Mouse (Mus musculus): ENCODE measurements around the gene Igsf1.

The Igsf1 gene

DNA sequence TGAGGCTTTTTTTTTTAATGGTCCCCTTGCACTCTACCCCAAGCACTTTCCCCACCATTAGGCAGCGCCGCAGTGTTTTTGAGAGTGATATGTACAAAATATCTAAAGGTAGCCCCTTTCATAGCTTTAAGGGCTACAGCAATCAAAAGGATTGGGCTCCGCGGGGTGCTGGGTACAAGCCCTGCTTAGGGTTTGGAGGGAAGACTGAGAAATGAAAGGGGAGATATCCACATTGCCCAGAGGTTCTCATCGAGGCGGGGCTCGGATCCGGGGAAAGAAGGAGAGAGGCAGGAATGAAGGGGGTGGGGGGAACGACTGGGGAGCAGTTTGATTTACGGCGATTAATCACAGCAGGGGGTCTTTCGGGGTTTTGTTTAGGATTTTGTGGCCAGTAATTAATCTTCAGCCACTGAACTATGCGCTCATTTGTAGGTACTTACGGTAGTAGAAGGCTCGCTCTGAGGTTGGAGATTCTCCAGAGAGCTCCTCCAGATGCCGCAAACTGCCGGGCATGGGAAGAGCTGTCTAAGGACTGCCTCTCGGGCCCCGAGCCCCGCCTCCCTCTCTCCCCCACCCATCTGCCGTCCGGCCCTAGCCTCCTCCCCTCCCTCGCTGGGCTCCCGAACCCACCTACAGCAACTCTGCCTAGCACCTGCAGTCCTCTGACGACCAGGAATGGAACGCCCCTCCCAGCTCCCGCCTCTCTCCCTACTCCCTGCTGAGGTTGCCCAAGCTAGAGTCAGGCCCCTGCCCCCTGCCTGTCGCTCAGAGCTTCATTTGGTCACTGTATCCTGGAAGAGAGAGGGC lies at the start of gene Igsf1:
Gene Igsf1, minus strand, starts transcription at position 537 of the 807 bp plus-strand sequence.
- no peaks in the 10 kb centered on the region for H3K27me3 ChIP-seq (ENCODE audit: control insufficient read depth, insufficient read depth, low read length, poor library complexity, severe bottlenecking)
- DNase-seq (ENCODE audit: low read depth, low spot score) = no peak
- no peaks in the 10 kb centered on the region for H3K36me3 ChIP-seq (ENCODE audit: control insufficient read depth, insufficient read depth, low read length, poor library complexity, severe bottlenecking)

DNA sequence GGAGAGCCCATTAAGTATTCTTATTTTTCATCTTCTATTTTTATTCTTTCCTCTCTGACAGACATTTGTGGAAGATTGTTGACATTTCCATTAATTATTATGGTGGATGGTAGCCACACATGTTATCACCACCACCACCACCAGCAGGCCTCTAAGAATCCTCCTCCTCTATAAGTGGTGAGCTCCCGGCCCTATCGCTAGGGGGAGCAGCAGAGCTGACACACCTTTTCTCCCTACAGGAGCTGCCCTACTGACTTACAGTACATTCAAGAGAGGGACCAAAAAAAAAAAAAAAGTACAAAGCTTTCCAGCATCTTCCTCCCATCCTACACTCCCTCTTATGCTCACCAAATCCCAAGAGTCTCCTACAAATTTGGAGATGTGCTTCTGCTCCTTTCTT lies 26.7 kb downstream of the Igsf1 start:
- DNase-seq (ENCODE audit: low read depth, low spot score) = no peak
- Histone ChIP-seq H3K36me3 (ENCODE audit: control insufficient read depth, insufficient read depth, low read length, poor library complexity, severe bottlenecking) (no peaks in the 10 kb centered on the region), H3K27me3 (ENCODE audit: control insufficient read depth, insufficient read depth, low read length, poor library complexity, severe bottlenecking) (no peaks in the 10 kb centered on the region)

DNA sequence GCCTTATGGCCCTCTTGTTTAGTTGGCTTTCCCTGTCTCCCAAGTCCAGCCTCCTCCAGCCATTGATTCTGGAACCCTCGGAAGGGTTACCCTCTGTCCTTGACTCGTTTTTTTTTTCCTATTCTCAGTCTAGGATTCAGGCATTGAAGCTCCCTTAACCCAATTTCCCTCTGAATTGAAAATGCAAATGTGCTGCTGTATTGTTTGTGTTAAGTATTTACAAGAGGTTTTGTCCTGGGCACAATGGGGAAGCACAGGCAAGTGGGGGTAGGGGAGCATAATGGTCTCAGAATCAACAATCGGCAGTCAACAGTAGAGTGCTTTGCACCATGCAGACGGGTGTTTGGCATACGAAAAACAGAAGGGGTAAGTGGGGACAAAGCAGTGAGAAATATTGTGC lies 52.4 kb downstream of the Igsf1 start:
- no peaks in the 10 kb centered on the region for H3K27me3 ChIP-seq (ENCODE audit: control insufficient read depth, insufficient read depth, low read length, poor library complexity, severe bottlenecking)
- no peak for DNase-seq (ENCODE audit: low read depth, low spot score)
- no peaks in the 10 kb centered on the region for H3K36me3 ChIP-seq (ENCODE audit: control insufficient read depth, insufficient read depth, low read length, poor library complexity, severe bottlenecking)

GRCm38 (mm10) chrX:49734959-49735358 lies 62.6 kb downstream of the Igsf1 start, which contains the start of gene Olfr1321:
Olfr1321 (minus strand) TSS chrX:49735059.
- no peaks in the 10 kb centered on the region for H3K36me3 ChIP-seq (ENCODE audit: control insufficient read depth, insufficient read depth, low read length, poor library complexity, severe bottlenecking)
- no peak for DNase-seq (ENCODE audit: low read depth, low spot score)

More at GRCm38 (mm10) chrX:49734959-49735358, 62.6 kb downstream of the Igsf1 start, which contains the start of gene Olfr1321:
- no peaks in the 10 kb centered on the region for H3K27me3 ChIP-seq (ENCODE audit: control insufficient read depth, insufficient read depth, low read length, poor library complexity, severe bottlenecking)

Data from splenic B cell, adult 2 months (primary cell).